Mouse (Mus musculus): ENCODE measurements around the gene Git1.

DNA sequence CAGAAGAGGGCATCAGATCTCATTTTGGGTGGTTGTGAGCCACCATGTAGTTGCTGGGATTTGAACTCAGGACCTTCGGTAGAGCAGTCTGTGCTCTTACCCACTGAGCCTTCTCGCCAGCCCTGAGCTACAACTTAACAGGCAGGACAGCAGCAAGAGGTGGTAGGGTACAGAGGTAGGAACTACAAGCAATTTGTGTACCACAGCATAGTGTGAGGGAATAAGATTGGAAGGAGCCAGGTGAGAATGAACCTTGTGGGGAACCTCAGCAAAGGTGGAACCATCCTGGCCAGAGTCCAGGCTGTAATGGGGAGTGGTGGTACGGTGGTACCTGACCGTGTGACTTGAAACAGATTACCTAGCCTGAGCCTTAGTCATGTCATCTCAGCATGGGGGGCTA lies 8.6 kb downstream of the Git1 start:
- TF ChIP-seq CTCF (conservative IDR thresholded peaks at IDR 0.05 in 1 of 2, IDR thresholded peaks at IDR 0.05 in 1 of 2; ENCODE audit: low read depth in 2 of 2, low read length in 2 of 2) (no peak), POLR2A (IDR thresholded peaks at IDR 0.05; ENCODE audit: low read depth, low read length) (no peak), MEF2A (IDR thresholded peaks at IDR 0.05; ENCODE audit: borderline replicate concordance, low read depth, low read length) (no peak), MAFK (IDR thresholded peaks at IDR 0.05; ENCODE audit: insufficient replicate concordance, low read length) (no peak), MAX (IDR thresholded peaks at IDR 0.05; ENCODE audit: low read length) (no peak), CHD1 (IDR thresholded peaks at IDR 0.05; ENCODE audit: low read depth, low read length) (no peak), ZMIZ1 (IDR thresholded peaks at IDR 0.05; ENCODE audit: low read depth, low read length) (no peak), GABPA (IDR thresholded peaks at IDR 0.05; ENCODE audit: insufficient replicate concordance, low read depth, low read length) (no peak)

Measured in CH12.LX (cell line).